Mouse (Mus musculus) ES-E14 (cell line): ENCODE measurements around the gene Dnmt3a.

Experiments
- HCFC1 ChIP-seq: IDR thresholded peaks from 2 replicates; pipeline ENCODE4 v1.6.1; 2012; ENCODE audit warnings: low read length, inconsistent platforms, borderline replicate concordance; ENCODE audit not compliant: insufficient read depth
- ZC3H11A ChIP-seq: IDR thresholded peaks from 2 replicates; pipeline ENCODE4 v1.6.1; 2012; ENCODE audit warnings: low read depth, mild to moderate bottlenecking, inconsistent platforms, low read length, borderline replicate concordance
- ZNF384 ChIP-seq: IDR thresholded peaks from 2 replicates; pipeline ENCODE4 v1.6.1; 2012; ENCODE audit warnings: low read depth, low read length, inconsistent platforms

GRCm38 (mm10) chr12:3776015-3776414 is 29.8 kb upstream of the Dnmt3a start:
- TF ChIP-seq ZNF384 (no peak), ZC3H11A (no peak), HCFC1 (no peak)
